Mouse (Mus musculus): ENCODE measurements around the gene Eme2. TPM values are rescaled to one million over a fixed set of nuclear protein-coding genes. Genes with fewer than 3 reads are reported as not detected.
A peak's percentile ranks its signal among the peaks of the same experiment; 100 is the strongest.

Eme2 gene
- total RNA-seq, 1 experiment = 21.8 TPM

GRCm38 (mm10) chr17:24891321-24891720, 3.6 kb downstream of the Eme2 start:
- TF ChIP-seq MAFK (IDR thresholded peaks at IDR 0.05; ENCODE audit: insufficient read depth, low read depth, low read length) (no peak), ZNF384 (IDR thresholded peaks at IDR 0.05; ENCODE audit: low read depth, low read length) (no peak), CHD2 (IDR thresholded peaks at IDR 0.05; ENCODE audit: low read depth, low read length) (no peak), ZC3H11A (IDR thresholded peaks at IDR 0.05; ENCODE audit: borderline replicate concordance, low read depth, low read length) (no peak), HCFC1 (IDR thresholded peaks at IDR 0.05; ENCODE audit: borderline replicate concordance, insufficient read depth, low read length) (no peak)
- Histone ChIP-seq H3K9ac (ENCODE audit: insufficient read depth, low read depth, low read length, poor library complexity, severe bottlenecking) (no peak overlapping the region), H3K9me3 (ENCODE audit: control insufficient read depth, insufficient read depth, low read depth, low read length) (no peaks in the 10 kb centered on the region), H3K27ac (ENCODE audit: insufficient read depth, low read depth, low read length, poor library complexity, severe bottlenecking) (no peak overlapping the region), H3K4me1 (ENCODE audit: control insufficient read depth in 2 of 2, insufficient read depth in 2 of 2, low read length in 2 of 2, poor library complexity in 1 of 2) (peaks cover 0 to 8% of the 10 kb centered on the region in 2 experiments; a peak in 1 of 4 replicates), H3K36me3 (ENCODE audit: control insufficient read depth, insufficient read depth, low read length, poor library complexity, severe bottlenecking) (peaks cover 36% of the 10 kb centered on the region), H3K4me3 (ENCODE audit: insufficient read depth in 1 of 2, low read depth in 1 of 2, low read length in 2 of 2, poor library complexity in 1 of 2, severe bottlenecking in 1 of 2) (no peak overlapping the region)
- in situ Hi-C loops (cut with MboI; ENCODE audit: low sequenced_read_pairs in 2 of 2, unreplicated experiment in 2 of 2) = no loop called here
- DNase-seq (ENCODE audit: low read depth, low spot score) = no peak

DNA sequence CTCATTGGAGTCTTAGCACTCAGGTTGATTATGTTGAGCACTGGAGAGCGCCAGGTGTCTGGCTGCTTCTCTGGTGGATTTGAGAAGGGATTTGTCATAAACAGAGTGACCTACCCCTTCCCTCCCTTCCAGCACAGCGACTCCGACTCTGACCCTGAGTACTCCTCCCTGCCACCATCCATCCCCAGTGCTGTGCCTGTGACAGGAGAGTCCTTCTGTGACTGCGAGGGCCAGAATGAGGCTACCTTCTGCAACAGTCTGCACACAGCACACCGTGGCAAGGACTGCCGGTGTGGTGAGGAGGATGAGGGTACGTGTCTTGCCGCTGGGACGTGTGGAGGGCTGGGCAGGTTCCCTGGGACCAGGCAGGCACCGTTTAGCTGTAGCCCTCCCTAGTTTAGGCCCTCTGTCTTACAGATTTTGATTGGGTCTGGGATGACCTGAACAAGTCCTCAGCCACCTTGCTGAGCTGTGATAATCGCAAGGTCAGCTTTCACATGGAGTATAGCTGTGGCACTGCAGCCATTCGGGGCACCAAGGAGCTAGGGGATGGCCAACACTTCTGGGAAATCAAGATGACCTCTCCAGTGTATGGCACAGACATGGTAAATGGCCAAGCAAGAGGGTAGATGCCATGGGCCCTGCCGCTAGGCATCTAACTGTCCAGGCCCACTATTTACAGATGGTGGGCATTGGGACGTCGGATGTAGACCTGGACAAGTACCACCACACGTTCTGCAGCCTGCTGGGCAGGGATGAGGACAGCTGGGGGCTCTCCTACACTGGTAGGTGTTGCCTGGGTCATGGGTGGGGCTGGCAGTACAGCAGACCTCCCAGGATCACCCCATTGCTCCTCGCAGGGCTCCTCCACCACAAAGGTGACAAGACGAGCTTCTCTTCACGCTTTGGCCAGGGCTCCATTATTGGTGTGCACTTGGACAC, 4.5 kb downstream of the Eme2 start:
- H3K9ac ChIP-seq (ENCODE audit: insufficient read depth, low read depth, low read length, poor library complexity, severe bottlenecking) = no peak overlapping the region
- no peak overlapping the region for H3K4me3 ChIP-seq (ENCODE audit: insufficient read depth in 1 of 2, low read depth in 1 of 2, low read length in 2 of 2, poor library complexity in 1 of 2, severe bottlenecking in 1 of 2)
- H3K4me1 ChIP-seq (ENCODE audit: control insufficient read depth in 2 of 2, insufficient read depth in 2 of 2, low read length in 2 of 2, poor library complexity in 1 of 2) = peaks cover 0 to 9% of the 10 kb centered on the region in 2 experiments; a peak in 1 of 4 replicates
- H3K9me3 ChIP-seq (ENCODE audit: control insufficient read depth, insufficient read depth, low read depth, low read length) = no peaks in the 10 kb centered on the region
- TF ChIP-seq MAFK (IDR thresholded peaks at IDR 0.05; ENCODE audit: insufficient read depth, low read depth, low read length) (no peak), ZNF384 (IDR thresholded peaks at IDR 0.05; ENCODE audit: low read depth, low read length) (no peak), HCFC1 (IDR thresholded peaks at IDR 0.05; ENCODE audit: borderline replicate concordance, insufficient read depth, low read length) (no peak)
- no peak overlapping the region for H3K27ac ChIP-seq (ENCODE audit: insufficient read depth, low read depth, low read length, poor library complexity, severe bottlenecking)
- no peak for DNase-seq (ENCODE audit: low read depth, low spot score)
- peaks cover 36% of the 10 kb centered on the region for H3K36me3 ChIP-seq (ENCODE audit: control insufficient read depth, insufficient read depth, low read length, poor library complexity, severe bottlenecking)
- in situ Hi-C loops (cut with MboI; ENCODE audit: low sequenced_read_pairs in 2 of 2, unreplicated experiment in 2 of 2) = no loop called here

- H3K9me3 ChIP-seq (ENCODE audit: control insufficient read depth, insufficient read depth, low read depth, low read length) = no peaks in the 10 kb centered on the region
- in situ Hi-C loops (cut with MboI; ENCODE audit: low sequenced_read_pairs in 2 of 2, unreplicated experiment in 2 of 2) = no loop called here
- DNase-seq (ENCODE audit: low read depth, low spot score) = no peak
- no peak overlapping the region for H3K27ac ChIP-seq (ENCODE audit: insufficient read depth, low read depth, low read length, poor library complexity, severe bottlenecking)
- H3K9ac ChIP-seq (ENCODE audit: insufficient read depth, low read depth, low read length, poor library complexity, severe bottlenecking) = no peak overlapping the region
- no peak overlapping the region for H3K4me3 ChIP-seq (ENCODE audit: insufficient read depth in 1 of 2, low read depth in 1 of 2, low read length in 2 of 2, poor library complexity in 1 of 2, severe bottlenecking in 1 of 2)
- H3K36me3 ChIP-seq (ENCODE audit: control insufficient read depth, insufficient read depth, low read length, poor library complexity, severe bottlenecking) = peaks cover 40% of the 10 kb centered on the region
- peaks cover 0 to 8% of the 10 kb centered on the region in 2 experiments; a peak in 2 of 4 replicates for H3K4me1 ChIP-seq (ENCODE audit: control insufficient read depth in 2 of 2, insufficient read depth in 2 of 2, low read length in 2 of 2, poor library complexity in 1 of 2)
- TF ChIP-seq MAFK (IDR thresholded peaks at IDR 0.05; ENCODE audit: insufficient read depth, low read depth, low read length) (no peak), CHD2 (IDR thresholded peaks at IDR 0.05; ENCODE audit: low read depth, low read length) (no peak), ZC3H11A (IDR thresholded peaks at IDR 0.05; ENCODE audit: borderline replicate concordance, low read depth, low read length) (no peak), HCFC1 (IDR thresholded peaks at IDR 0.05; ENCODE audit: borderline replicate concordance, insufficient read depth, low read length) (no peak), ZNF384 (IDR thresholded peaks at IDR 0.05; ENCODE audit: low read depth, low read length) (no peak)
Measured at GRCm38 (mm10) chr17:24888862-24889261, 6.0 kb downstream of the Eme2 start.

- no peak for TF ChIP-seq HCFC1 (IDR thresholded peaks at IDR 0.05; ENCODE audit: borderline replicate concordance, insufficient read depth, low read length)
- TF ChIP-seq MAFK (IDR thresholded peaks at IDR 0.05; ENCODE audit: insufficient read depth, low read depth, low read length) = no peak
- Histone ChIP-seq H3K27ac (ENCODE audit: insufficient read depth, low read depth, low read length, poor library complexity, severe bottlenecking) (no peak overlapping the region), H3K4me1 (ENCODE audit: control insufficient read depth in 2 of 2, insufficient read depth in 2 of 2, low read length in 2 of 2, poor library complexity in 1 of 2) (peaks cover 0 to 8% of the 10 kb centered on the region in 2 experiments; a peak in 2 of 4 replicates), H3K9ac (ENCODE audit: insufficient read depth, low read depth, low read length, poor library complexity, severe bottlenecking) (peak overlapping the region; percentile 86), H3K9me3 (ENCODE audit: control insufficient read depth, insufficient read depth, low read depth, low read length) (no peaks in the 10 kb centered on the region), H3K36me3 (ENCODE audit: control insufficient read depth, insufficient read depth, low read length, poor library complexity, severe bottlenecking) (peaks cover 41% of the 10 kb centered on the region), H3K4me3 (ENCODE audit: insufficient read depth in 1 of 2, low read depth in 1 of 2, low read length in 2 of 2, poor library complexity in 1 of 2, severe bottlenecking in 1 of 2) (peak overlapping the region; percentile 77 to 88)
- in situ Hi-C loops (cut with MboI; ENCODE audit: low sequenced_read_pairs in 2 of 2, unreplicated experiment in 2 of 2) = no loop called here
- no peak for DNase-seq (ENCODE audit: low read depth, low spot score)
Measured at GRCm38 (mm10) chr17:24887291-24888080, 7.4 kb downstream of the Eme2 start.

Data from ES-E14 (cell line).